Mouse (Mus musculus) lung, postnatal 36 days (tissue): Measurements from ENCODE around the gene H1f0.

Experiments used
- DNase-seq: peaks from one replicate; pipeline ENCODE4 v3.0.0; 2022; ENCODE audit warnings: mixed read lengths

The H1f0 gene

DNA sequence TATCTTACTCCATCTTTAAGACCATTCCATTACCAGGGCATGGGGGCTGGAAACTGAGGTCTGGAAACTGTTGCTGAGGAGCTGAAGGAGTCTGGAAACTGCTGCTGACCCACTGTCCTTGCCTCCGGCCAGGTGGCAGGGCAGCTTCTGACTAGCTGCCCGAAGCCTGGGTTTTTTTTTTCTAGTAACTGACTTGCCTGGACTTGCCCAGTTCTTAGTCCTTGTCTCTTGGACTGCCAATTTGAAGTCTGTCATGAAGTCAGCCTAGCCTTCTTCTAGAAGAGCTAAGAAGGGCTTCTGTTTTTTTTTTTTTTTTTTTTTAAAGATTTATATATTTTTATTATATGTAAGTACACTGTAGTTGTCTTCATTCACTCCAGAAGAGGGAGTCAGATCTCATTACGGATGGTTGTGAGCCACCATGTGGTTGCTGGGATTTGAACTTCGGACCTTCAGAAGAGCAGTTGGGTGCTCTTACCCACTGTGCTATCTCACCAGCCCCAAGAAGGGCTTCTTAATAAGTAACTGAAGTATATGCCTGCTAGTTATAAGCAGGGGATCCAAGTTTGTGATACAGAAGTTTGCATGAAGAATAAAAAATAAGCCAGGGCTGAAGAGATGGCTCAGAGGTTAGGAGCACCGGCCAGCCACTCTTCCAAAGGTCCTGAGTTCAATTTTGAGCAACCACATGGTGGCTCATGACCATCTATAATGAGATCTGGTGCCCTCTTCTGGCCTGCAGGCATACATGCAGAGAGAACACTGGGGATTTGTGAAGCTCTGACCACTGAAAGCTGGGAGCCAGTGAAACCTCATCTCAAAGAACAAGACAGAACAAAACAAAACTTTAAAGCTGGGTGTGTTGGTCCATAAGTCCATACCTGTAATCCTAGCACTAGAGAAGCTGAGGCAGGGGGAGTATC, 43.1 kb downstream of the H1f0 start:
- DNase-seq: peak; percentile 68

DNA sequence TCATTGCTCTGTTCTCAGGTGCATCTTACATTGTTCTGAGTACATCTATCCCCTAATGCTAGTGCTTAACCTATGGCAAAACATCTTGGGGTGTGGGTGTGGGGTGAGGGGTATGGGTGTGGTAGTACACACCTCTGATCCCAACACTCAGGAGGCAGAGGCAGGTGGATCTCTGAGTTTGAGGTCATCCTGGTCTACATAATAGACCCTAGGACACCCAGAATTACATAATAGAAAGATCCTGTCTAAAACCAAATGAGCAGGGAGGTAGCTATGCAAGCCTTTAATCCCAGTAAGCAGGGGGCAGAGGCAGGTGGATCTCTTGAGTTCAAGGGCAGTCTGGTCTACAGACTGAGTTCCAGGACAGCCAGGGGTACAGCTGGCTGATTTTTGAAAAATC, 45.5 kb downstream of the H1f0 start:
- DNase-seq: no peak

DNA sequence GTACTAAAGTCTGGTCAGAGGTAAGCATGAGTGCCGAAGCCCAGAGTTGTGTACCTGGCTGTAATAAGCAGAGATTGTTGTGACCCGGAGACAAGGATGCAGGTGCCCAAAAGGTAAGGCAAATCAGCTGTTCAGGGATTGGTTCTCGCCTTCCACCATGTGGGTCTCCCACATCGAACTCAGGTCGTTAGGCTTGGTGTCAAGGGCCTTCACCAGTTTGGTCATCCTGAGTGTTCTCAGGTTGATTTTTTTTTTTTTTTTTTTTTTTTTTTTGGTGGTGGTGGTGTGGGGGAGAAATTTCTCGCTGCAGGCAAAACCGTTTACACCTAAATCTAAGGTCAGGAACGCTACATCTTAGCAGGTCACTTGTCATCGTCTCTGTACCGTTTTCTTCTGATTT, 46.2 kb downstream of the H1f0 start:
- no peak for DNase-seq

DNA sequence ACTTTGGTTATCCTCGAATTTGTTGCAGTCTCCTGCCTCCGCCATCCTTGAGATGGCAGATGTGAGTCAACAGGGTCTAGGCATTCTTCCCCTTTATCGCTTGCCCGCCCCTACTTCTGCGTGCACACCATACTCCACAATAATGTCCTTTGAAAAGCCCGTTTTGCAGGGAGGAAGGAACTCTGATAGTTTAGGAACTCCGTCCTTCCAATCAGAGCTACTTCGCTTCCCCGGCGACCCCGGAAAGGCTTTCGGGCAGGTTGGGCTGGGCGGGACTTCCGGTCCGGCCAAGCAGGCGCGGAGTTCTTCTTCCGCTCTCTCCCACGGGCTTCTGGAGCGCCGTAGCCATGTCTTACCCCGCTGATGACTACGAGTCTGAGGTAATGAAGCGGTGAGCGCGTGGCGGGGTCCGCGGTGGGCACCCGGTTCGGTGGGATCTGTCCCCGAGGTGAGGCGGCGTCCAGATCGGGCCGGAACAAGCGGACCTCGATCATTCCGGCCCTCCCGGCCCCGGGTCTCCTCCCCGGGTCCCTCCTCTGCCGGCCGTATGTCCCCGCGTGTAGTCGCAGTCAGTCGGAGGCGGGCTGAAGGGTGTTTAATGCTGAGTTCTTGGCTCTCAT, 46.8 kb downstream of the H1f0 start, which contains the start of gene Eif3l:
Gene Eif3l, plus strand, starts transcription at position 267 of the 620 bp plus-strand sequence.
- DNase-seq: peak; percentile 92

DNA sequence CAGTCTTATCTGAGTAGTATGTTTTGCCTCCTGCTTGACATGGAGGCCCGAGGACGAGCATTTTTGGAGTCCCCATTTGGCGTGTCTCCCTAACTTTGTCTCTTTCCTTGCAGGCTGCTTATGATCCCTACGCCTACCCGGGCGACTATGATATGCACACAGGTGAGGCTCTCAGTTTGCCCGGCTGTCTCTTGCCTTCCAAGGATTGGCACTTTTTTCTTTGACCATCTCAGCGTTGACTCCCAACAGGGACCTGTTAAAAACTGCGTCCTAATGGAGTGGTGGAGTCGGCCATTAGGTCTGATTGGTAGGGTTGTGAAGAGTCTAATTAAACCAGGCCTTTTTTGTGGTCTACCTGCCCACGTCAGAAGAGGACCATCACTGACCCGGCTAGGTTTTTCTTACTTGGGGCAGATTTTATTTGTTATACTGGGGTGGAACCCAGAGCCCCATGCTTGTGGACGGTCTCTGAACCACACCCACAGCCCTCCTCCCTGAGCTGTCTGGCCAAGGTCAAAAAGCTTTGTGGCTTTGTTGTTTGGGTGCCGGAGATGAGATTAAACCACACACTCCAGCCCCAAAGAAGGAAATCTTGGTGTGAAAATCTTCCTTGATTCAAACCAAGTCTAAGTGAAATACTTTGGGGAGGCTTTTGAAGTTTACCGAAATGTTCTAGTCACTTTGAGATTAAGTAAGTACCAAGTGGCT, 47.6 kb downstream of the H1f0 start:
- no peak for DNase-seq

DNA sequence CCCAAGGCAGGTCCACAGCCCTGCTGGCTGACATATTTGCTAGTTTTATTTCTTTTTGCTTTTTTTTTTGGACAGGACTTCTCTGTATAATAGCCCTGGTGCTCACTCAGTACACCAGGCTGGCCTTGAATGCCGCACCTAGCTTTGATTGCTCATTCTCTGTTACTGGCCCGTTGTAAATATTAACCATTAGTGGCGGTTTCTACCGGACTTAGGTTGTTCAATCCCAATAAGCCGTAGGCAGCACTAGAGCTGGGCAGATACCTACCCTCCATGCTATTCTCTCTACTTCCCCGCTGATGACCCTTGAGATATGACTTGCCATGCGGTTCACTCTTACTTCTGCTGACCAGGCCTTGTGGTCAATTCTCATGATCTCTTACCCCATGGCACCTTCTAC, 51.3 kb downstream of the H1f0 start:
- DNase-seq: no peak
